Mouse (Mus musculus) embryo, embryonic 11 days (tissue): ENCODE data around the gene Bnc1.

Source experiments
- DNase-seq: peaks from one replicate; pipeline ENCODE4 v3.0.0-alpha.2; 2015

Gene Bnc1

DNA sequence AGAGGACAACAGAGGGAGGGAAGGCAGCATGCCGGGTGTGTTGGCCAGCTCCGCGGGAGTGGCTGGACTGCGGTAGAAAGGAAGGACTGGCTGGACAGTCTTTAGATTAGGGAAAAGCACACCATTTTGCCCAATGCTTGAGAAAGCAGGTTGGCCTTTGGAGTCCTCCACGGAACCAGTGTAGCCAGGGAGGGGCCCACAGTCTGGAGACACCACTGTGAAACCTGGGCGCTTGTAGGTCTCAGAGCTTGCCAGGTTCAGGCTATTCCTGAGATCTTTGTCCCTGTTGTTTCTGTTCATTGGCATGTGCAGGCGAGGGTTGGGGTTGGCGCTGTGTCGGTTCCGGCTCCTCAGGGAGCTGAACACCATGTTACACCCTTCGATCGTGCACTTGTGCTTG is 18.2 kb downstream of the Bnc1 start:
- no peak for DNase-seq

GRCm38 (mm10) chr7:81973339-81973738 is 18.8 kb downstream of the Bnc1 start:
- no peak for DNase-seq

DNA sequence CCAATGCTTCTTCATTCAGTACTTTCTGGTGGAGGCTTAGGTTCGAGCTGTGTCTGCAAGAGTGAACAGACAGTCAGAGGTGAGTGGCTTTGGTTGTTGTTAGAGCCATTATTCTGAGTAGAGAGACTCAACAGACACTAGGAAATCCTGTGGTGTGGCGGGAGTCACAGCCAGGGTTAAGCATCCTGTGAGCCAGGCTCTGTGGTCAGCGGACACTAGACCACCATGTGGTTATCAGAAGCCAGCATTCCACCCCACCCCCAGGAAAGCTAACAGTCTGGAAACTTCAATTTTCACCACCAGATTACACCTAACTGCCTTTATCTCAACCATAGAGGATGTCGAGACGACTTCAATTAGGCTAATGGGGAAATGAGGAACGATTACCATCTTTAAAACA is 23.1 kb downstream of the Bnc1 start:
- no peak for DNase-seq

DNA sequence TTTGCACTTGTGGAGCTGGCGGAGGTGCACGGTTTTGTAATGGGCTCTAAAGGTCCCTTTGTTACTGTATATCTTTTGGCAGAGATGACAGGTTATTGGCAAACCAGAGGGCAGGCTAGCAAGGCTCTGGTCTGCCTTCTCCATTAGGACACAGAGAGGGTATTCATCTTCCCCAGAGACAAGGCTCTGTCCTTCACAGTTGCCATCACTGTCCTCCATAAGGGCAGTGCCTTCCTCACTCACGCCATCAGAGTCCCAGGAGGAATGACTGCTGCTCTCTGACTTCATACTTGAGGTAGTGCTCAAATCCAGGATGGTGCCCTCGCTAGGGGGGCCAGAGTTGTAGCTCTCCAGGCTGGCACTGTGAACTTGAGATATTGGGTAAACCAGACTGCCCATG is 23.6 kb downstream of the Bnc1 start:
- no peak for DNase-seq

DNA sequence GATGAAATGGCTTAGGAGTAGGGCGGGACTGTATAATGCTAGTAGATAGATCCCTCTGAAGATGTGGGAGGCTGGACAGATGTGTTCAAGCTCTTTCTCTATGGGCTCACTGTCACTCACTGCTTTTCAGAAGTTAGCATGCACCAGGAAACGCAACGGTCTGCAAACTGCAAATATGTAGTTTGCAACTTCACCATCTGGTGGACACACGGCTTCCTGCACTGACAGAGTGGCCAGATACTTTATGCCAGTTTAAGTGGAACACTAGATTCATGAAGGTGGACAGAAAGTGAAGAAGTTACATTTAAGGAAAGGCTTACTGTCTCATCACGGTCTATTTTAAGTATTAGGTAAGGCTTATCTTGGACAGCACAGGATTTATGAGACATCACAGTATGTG is 25.9 kb downstream of the Bnc1 start:
- no peak for DNase-seq

DNA sequence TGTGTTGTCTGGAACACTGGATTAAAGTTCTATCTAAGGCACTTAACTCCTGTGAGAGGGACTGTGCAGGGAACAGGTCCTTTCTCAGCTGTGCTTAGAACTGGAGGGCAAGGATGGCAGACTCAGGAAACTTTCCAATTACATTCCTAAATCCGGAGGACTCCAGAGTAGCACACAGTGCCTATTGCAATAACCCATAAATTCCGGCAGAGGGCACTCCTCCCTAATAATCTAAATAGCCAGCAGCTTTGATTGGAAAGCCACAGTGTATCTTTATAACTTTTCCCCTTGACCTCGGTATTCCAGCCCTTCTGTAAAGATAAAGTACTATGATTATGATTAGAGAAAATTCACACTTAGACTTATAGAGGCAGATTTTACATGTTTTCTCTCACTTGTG is 32.4 kb downstream of the Bnc1 start:
- peak; percentile 73 for DNase-seq

- peak; percentile 24 for DNase-seq
These were observed 37.8 kb downstream of the Bnc1 start for GRCm38 (mm10) chr7:81954208-81954846.

DNA sequence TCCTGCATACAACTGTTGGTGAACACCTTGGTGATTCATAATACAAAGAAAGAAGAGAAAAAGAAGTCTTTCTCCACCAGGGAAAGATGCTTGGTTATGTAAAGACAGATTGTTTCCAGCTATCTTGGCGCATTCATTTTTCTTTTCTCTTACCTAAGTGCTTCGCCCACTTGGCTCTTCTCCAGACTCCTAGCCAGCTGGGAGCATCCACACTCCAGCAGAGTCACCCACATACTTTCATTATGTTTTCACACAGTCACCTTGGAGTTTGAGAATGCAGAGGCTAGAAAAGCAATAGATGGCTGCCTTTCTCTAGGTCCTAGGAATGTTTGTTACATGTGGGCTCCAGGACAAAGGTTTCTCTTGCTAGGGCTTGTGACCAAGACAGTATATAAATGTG is 41.6 kb downstream of the Bnc1 start:
- DNase-seq, result no peak

DNA sequence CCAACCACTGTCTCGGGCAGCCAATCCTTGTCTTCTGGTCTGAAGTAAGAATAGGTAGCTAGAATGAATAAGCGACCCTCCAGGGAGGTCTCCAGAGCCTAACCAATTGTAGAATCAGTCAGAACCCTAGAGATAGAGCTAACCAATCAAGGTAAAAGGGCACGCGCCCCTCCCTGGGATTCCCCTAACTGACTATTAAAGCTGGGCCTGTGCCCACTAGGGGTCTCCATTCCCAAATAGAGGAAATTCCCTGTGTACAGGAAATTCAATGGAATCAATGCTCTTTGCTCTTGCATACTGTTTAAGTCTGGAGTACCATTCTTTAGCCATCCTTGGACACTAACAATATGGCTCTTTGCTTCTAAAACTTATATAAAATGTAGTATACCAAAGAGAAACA is 46.7 kb downstream of the Bnc1 start:
- peak; percentile 76 for DNase-seq

DNA sequence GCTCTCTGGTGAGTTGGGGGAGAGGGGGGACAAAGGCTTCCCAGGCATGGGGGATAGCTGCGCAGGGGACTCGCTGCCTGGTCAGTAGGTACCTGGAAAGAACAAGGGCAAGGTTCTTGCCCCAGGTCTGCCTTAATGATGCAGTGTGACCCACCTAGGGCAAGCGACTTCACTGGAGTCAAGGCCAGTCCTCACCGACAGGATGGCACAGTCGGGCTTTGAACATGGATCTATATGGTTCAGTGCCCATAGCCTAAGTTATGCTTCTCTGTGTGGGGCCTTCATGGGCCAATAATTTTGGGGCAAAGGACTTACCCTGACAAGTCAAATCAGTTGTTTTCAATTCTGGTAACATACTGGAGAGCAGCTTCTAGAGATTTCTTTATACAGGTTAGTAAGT is 57.3 kb downstream of the Bnc1 start:
- DNase-seq, result peak; percentile 49

DNA sequence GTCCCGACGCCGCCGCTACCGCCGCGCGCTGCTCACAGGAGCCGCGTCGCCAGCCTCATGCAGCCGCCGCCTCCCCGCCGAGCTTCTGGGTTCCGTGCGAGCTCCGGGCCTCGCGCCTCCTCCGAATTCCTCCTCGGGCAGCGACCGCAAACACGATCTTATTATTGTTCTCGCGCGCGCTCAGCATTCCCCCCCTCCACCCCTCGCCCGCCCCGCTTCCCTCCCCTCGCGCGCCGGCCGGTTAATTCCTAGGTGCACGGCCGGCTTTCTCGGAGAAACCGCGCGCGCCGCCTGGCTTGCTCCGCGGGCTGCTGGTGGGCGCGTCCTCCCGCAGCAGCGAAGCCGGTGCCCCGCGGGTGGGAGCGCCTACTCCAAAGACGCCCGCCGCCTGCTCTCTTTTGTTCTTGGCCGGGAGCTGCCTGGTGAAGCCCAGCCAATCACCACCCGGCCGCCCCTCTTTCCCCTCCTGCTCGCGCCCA is 57.8 kb downstream of the Bnc1 start, which contains the start of gene Hdgfl3:
TSS of gene Hdgfl3 (minus strand) at position 207 of the 479 bp plus-strand sequence.
- peak; percentile 94 for DNase-seq

GRCm38 (mm10) chr7:81933601-81934266 is 58.4 kb downstream of the Bnc1 start:
- DNase-seq, result peak; percentile 81

GRCm38 (mm10) chr7:81933061-81933600 is 59.0 kb downstream of the Bnc1 start:
- DNase-seq, result no peak

- no peak for DNase-seq
These were observed 59.5 kb downstream of the Bnc1 start for GRCm38 (mm10) chr7:81932521-81933045.

- no peak for DNase-seq
These were observed 63.1 kb downstream of the Bnc1 start for GRCm38 (mm10) chr7:81928998-81929397.

DNA sequence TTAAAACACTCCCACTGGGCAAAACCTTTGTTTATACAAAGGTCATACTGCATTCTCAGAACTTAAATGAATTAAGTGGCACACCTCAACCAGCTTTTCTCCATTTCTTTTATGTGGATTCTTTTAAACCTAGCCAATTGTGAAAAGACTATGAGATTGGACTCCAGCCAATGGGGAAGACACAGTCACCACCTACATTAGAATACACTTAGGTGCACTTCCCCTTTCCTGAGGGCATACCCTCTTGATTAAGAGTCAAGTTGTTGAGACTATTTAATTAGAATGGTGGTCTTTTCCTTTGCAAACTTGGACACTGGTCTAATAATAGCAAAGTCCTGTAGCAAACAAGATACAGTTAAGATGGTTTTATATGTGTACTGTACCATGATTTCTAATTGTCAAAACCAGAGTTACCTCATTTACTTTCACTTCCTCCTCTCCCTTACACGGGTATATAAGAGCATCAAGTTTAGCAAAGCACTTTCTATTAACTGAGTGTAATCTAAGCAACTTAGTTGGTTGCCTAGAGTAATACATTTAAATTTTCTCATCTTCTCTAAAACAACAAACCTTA is 70.6 kb downstream of the Bnc1 start:
- DNase-seq, result no peak

- DNase-seq, result no peak
These were observed 71.8 kb downstream of the Bnc1 start for GRCm38 (mm10) chr7:81920314-81920713.

- DNase-seq, result peak; percentile 33
These were observed 73.8 kb downstream of the Bnc1 start for GRCm38 (mm10) chr7:81918316-81918715.
